Mouse (Mus musculus): ENCODE results near the gene Ssbp3.
A peak's percentile ranks its signal among the peaks of the same experiment; 100 is the strongest.

The Ssbp3 gene

DNA sequence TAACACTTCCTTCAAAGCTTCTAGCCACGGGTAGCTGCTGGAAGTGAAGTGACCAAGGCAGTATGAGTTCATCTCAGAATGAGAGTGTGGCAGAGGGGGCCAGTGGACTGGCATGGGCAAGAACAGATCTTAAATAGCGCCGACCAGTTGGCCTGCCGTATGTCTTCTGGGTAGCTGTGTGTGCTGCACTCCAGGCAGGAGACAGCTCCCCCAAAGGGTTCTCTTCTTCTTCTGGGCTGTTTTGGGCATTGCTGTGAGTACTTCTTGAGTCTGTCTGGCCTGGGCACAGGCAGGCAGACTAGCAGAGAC is 29.4 kb downstream of the Ssbp3 start:
- no peaks in the 10 kb centered on the region for H3K9me3 ChIP-seq (ENCODE audit: low read length)
- TF ChIP-seq NANOG (IDR thresholded peaks at IDR 0.05; ENCODE audit: borderline replicate concordance, low read length), result no peak
- TF ChIP-seq POU5F1 (IDR thresholded peaks at IDR 0.05; ENCODE audit: borderline replicate concordance, low read length), result no peak
- TF ChIP-seq CTCF (conservative IDR thresholded peaks at IDR 0.05; ENCODE audit: low read length), result no peak
- peak overlapping the region; percentile 35; the same call in 1 of the 2 replicates for H3K4me3 ChIP-seq (replicated peaks; ENCODE audit: low read length)
- peaks cover 8% of the 10 kb centered on the region for H3K36me3 ChIP-seq (ENCODE audit: insufficient read depth, low read length)
- H3K27me3 ChIP-seq (ENCODE audit: insufficient read depth, low read length), result no peaks in the 10 kb centered on the region
- peaks cover 97% of the 10 kb centered on the region for H3K4me1 ChIP-seq (replicated peaks; ENCODE audit: low read depth, low read length)

DNA sequence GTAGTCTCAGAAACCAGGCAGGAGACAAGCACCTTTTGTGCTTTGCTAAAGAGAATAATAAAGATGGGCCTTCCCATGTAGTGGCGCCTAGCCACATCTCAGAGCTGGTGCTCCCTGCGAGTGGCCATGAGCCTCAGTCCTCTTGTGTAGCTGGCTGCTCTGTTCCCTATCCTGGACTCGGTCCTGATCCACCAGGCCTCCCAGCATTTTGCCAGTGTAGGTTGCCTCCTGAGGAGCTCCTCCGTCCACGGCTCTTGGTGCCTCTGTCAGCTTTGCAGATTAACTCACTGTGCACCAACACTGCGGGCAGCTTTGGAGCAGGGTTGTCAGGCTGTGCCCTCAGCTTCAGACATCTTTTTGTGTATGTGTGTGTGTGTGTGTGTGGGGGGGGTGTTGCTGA is 30.4 kb downstream of the Ssbp3 start:
- H3K36me3 ChIP-seq (ENCODE audit: insufficient read depth, low read length), result peaks cover 8% of the 10 kb centered on the region; the same call in 1 of the 2 replicates
- no peaks in the 10 kb centered on the region for H3K9me3 ChIP-seq (ENCODE audit: low read length)
- H3K4me3 ChIP-seq (replicated peaks; ENCODE audit: low read length), result 0 out of 2 replicates have a peak overlapping the region, but pooled peaks have one; percentile 10
- peaks cover 97% of the 10 kb centered on the region for H3K4me1 ChIP-seq (replicated peaks; ENCODE audit: low read depth, low read length)
- TF ChIP-seq CTCF (conservative IDR thresholded peaks at IDR 0.05; ENCODE audit: low read length) (no peak), POU5F1 (IDR thresholded peaks at IDR 0.05; ENCODE audit: borderline replicate concordance, low read length) (no peak), NANOG (IDR thresholded peaks at IDR 0.05; ENCODE audit: borderline replicate concordance, low read length) (no peak)
- no peaks in the 10 kb centered on the region for H3K27me3 ChIP-seq (ENCODE audit: insufficient read depth, low read length)

DNA sequence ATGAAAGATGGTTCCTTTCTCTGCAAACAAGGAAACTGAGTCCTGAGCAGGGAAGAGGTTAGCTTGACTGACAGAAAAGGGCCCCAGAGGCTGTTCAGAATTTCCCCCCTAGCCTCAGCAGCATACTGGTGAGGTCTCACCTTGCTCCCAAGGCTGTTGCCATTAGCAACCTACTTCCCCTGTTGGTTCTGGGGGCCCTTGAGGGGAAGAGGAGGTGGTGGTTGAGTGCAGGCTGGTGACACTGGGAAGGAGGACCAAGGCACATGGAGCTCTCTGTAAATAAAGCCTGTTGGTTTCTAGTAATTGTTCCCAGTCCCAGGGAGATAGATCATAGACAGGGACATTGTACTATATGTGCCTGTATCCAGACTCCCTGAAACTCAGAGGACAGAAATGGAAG is 31.0 kb downstream of the Ssbp3 start:
- H3K27me3 ChIP-seq (ENCODE audit: insufficient read depth, low read length), result no peaks in the 10 kb centered on the region
- H3K4me1 ChIP-seq (replicated peaks; ENCODE audit: low read depth, low read length), result peaks cover 97% of the 10 kb centered on the region
- H3K4me3 ChIP-seq (replicated peaks; ENCODE audit: low read length), result no peak overlapping the region
- no peak for TF ChIP-seq NANOG (IDR thresholded peaks at IDR 0.05; ENCODE audit: borderline replicate concordance, low read length)
- no peak for TF ChIP-seq POU5F1 (IDR thresholded peaks at IDR 0.05; ENCODE audit: borderline replicate concordance, low read length)
- TF ChIP-seq CTCF (conservative IDR thresholded peaks at IDR 0.05; ENCODE audit: low read length), result no peak
- no peaks in the 10 kb centered on the region for H3K9me3 ChIP-seq (ENCODE audit: low read length)
- H3K36me3 ChIP-seq (ENCODE audit: insufficient read depth, low read length), result peaks cover 8% of the 10 kb centered on the region; the same call in 1 of the 2 replicates

DNA sequence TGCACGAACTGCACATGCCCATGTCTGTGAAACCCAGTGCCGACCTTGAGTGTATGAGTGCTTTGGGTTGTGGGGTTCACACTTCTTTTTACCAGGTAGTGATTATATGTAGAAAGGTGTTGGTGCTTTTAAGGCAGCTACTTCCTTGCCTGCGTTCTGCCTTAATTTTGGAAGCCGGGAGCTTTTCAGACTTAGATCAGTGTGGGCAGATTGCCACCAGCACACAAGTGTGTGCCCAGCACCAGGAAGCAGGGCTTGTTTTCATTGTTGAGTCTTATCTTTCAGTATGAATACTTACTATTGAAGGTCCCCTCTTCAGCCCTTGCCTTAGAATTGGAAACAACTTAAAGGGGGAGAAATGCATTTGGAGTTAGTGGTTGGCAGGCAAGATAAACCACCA is 32.0 kb downstream of the Ssbp3 start:
- TF ChIP-seq NANOG (IDR thresholded peaks at IDR 0.05; ENCODE audit: borderline replicate concordance, low read length), result no peak
- no peak for TF ChIP-seq POU5F1 (IDR thresholded peaks at IDR 0.05; ENCODE audit: borderline replicate concordance, low read length)
- TF ChIP-seq CTCF (conservative IDR thresholded peaks at IDR 0.05; ENCODE audit: low read length), result no peak
- H3K4me1 ChIP-seq (replicated peaks; ENCODE audit: low read depth, low read length), result peaks cover 97% of the 10 kb centered on the region
- no peaks in the 10 kb centered on the region for H3K27me3 ChIP-seq (ENCODE audit: insufficient read depth, low read length)
- H3K9me3 ChIP-seq (ENCODE audit: low read length), result no peaks in the 10 kb centered on the region
- H3K4me3 ChIP-seq (replicated peaks; ENCODE audit: low read length), result no peak overlapping the region
- peaks cover 8% of the 10 kb centered on the region; the same call in 1 of the 2 replicates for H3K36me3 ChIP-seq (ENCODE audit: insufficient read depth, low read length)

DNA sequence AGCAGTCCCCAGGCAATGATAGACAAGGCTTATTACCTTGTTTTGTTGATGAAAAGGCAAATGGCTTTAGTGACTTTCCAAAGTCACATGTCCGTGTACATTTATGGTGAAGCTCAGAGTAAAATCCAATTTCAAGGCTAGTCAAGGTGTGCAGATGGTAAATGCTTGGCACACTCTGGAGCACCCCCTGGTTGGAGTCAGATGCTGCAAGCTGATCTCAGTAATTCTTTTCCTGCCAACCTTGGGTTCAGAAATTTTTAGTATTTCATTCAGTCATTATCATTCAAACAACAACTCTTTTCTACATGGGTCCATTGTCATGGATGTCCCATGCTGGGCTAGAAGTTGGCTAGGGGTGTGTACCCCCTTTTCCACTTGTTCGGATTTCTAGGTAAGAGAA is 33.1 kb downstream of the Ssbp3 start:
- no peak for TF ChIP-seq CTCF (conservative IDR thresholded peaks at IDR 0.05; ENCODE audit: low read length)
- no peak for TF ChIP-seq NANOG (IDR thresholded peaks at IDR 0.05; ENCODE audit: borderline replicate concordance, low read length)
- TF ChIP-seq POU5F1 (IDR thresholded peaks at IDR 0.05; ENCODE audit: borderline replicate concordance, low read length), result no peak
- Histone ChIP-seq H3K4me1 (replicated peaks; ENCODE audit: low read depth, low read length) (peaks cover 97% of the 10 kb centered on the region), H3K4me3 (replicated peaks; ENCODE audit: low read length) (no peak overlapping the region), H3K27me3 (ENCODE audit: insufficient read depth, low read length) (no peaks in the 10 kb centered on the region), H3K9me3 (ENCODE audit: low read length) (no peaks in the 10 kb centered on the region), H3K36me3 (ENCODE audit: insufficient read depth, low read length) (peaks cover 8% of the 10 kb centered on the region; the same call in 1 of the 2 replicates)

DNA sequence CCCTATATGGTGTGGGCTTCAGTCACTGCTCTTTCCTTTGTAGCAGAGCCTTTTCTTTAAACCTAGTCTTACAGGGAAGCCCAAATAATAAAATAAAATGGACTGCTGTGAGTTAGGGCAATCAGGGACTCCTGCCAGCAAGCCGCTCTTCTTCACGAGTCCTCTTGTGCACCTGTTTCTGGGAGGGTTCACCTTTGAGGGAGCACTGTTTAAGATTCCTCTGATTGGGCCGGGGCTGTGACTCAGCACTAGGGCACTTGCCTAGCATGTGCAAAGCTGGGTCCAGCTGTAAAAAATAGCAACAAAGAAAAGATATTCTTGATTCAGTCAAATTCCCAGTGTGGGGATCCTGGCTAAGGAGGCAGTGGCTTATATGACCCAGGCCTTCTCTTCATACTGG is 34.4 kb downstream of the Ssbp3 start:
- H3K27me3 ChIP-seq (ENCODE audit: insufficient read depth, low read length), result no peaks in the 10 kb centered on the region
- H3K36me3 ChIP-seq (ENCODE audit: insufficient read depth, low read length), result peaks cover 11% of the 10 kb centered on the region; the same call in 1 of the 2 replicates
- H3K4me3 ChIP-seq (replicated peaks; ENCODE audit: low read length), result no peak overlapping the region
- no peak for TF ChIP-seq CTCF (conservative IDR thresholded peaks at IDR 0.05; ENCODE audit: low read length)
- TF ChIP-seq NANOG (IDR thresholded peaks at IDR 0.05; ENCODE audit: borderline replicate concordance, low read length), result no peak
- TF ChIP-seq POU5F1 (IDR thresholded peaks at IDR 0.05; ENCODE audit: borderline replicate concordance, low read length), result no peak
- peaks cover 97% of the 10 kb centered on the region for H3K4me1 ChIP-seq (replicated peaks; ENCODE audit: low read depth, low read length)
- H3K9me3 ChIP-seq (ENCODE audit: low read length), result no peaks in the 10 kb centered on the region

DNA sequence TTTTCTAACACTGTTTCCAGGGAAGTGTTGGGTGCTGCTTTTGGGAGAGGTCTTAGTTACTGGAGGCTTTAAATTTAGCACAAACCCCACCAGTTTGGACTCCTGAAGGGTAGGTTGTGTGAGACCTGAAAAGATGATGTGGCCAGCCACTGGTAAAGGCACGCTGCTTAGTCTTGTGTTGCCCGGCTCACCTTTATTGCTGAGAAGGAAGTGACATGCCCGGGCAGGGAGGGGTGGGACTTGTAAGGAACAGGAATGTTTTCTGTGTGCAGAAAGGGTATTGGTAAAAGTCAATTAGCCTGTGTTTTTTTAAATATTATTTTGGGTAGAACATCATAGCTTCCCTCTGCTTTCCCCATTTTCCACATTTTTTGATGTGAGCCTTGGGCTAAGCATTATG is 37.2 kb downstream of the Ssbp3 start:
- Histone ChIP-seq H3K4me3 (replicated peaks; ENCODE audit: low read length) (no peak overlapping the region), H3K4me1 (replicated peaks; ENCODE audit: low read depth, low read length) (peaks cover 96% of the 10 kb centered on the region), H3K9me3 (ENCODE audit: low read length) (no peaks in the 10 kb centered on the region), H3K36me3 (ENCODE audit: insufficient read depth, low read length) (peaks cover 11% of the 10 kb centered on the region; the same call in 1 of the 2 replicates), H3K27me3 (ENCODE audit: insufficient read depth, low read length) (no peaks in the 10 kb centered on the region)
- TF ChIP-seq NANOG (IDR thresholded peaks at IDR 0.05; ENCODE audit: borderline replicate concordance, low read length) (no peak), POU5F1 (IDR thresholded peaks at IDR 0.05; ENCODE audit: borderline replicate concordance, low read length) (no peak), CTCF (conservative IDR thresholded peaks at IDR 0.05; ENCODE audit: low read length) (no peak)

DNA sequence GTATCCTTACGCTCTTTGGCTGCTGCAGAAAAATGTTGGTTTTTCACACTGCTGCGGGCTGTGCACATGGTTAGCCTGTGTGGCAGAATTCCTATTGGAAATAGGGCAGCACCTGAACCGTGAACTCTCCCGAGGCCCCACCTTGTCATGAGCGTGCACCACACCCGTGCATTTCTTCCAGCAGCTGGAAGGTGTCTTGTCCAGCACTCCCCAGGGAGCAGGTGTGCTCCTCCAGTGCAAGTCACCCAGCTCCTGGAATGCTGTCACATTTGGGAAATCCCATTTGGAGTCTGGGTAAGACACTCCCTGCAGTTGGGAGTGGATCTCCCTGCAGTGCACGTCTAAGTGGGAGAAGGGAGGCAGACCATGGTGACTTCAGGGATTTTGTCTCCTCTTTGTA is 38.0 kb downstream of the Ssbp3 start:
- Histone ChIP-seq H3K4me3 (replicated peaks; ENCODE audit: low read length) (peak overlapping the region; percentile 17; the same call in 1 of the 2 replicates), H3K9me3 (ENCODE audit: low read length) (no peaks in the 10 kb centered on the region), H3K27me3 (ENCODE audit: insufficient read depth, low read length) (no peaks in the 10 kb centered on the region), H3K4me1 (replicated peaks; ENCODE audit: low read depth, low read length) (peaks cover 96% of the 10 kb centered on the region), H3K36me3 (ENCODE audit: insufficient read depth, low read length) (peaks cover 12% of the 10 kb centered on the region; the same call in 1 of the 2 replicates)
- TF ChIP-seq POU5F1 (IDR thresholded peaks at IDR 0.05; ENCODE audit: borderline replicate concordance, low read length) (no peak), CTCF (conservative IDR thresholded peaks at IDR 0.05; ENCODE audit: low read length) (no peak), NANOG (IDR thresholded peaks at IDR 0.05; ENCODE audit: borderline replicate concordance, low read length) (no peak)

DNA sequence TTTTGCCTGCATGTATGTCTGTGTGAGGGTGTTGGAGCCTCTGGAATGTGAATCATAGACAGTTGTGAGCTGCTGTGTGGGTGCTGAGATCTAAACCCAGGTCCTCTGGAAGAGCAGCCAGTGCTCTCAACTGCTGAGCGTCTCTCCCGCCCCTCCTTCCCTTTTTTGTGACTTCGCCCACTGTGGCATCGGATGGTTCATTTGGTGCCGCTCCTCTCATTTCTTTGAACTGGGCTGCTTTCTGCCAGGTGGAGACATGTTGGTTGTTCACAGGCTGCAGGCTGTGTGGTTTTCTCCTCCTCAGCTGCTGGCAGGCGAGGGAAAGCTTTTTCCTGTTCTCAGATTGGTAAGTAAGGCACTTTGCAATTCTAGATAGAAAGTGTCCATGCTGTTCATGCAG is 38.7 kb downstream of the Ssbp3 start:
- Histone ChIP-seq H3K4me3 (replicated peaks; ENCODE audit: low read length) (no peak overlapping the region), H3K36me3 (ENCODE audit: insufficient read depth, low read length) (peaks cover 15% of the 10 kb centered on the region; the same call in 1 of the 2 replicates), H3K9me3 (ENCODE audit: low read length) (no peaks in the 10 kb centered on the region), H3K27me3 (ENCODE audit: insufficient read depth, low read length) (no peaks in the 10 kb centered on the region), H3K4me1 (replicated peaks; ENCODE audit: low read depth, low read length) (peaks cover 97% of the 10 kb centered on the region)
- TF ChIP-seq NANOG (IDR thresholded peaks at IDR 0.05; ENCODE audit: borderline replicate concordance, low read length), result no peak
- no peak for TF ChIP-seq POU5F1 (IDR thresholded peaks at IDR 0.05; ENCODE audit: borderline replicate concordance, low read length)
- TF ChIP-seq CTCF (conservative IDR thresholded peaks at IDR 0.05; ENCODE audit: low read length), result no peak

All from E14TG2a.4 (cell line).